22 mouse cellular contexts compared by ENCODE assay signal in the genomic region with DNA sequence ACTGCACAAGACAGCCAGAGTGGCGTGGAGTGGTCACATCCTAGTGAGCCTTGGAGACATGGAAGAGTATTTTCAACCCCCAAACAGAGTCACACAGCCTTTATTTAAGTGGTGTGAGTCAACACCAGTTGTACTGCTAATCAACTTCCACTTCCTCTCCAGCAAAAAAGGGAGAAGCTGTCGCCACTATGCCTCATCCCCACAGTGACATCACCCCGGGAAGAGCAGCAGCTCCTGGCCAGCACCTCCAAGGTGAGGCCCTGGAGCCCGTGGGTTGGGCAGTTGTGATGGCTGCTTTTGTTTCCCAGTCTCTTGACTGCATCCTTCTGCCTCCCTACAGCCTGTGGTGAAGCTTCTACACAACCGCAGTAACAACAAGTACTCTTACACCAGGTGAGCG. TPM values are rescaled to one million over a fixed set of nuclear protein-coding genes. Genes with fewer than 3 reads are reported as not detected.
DNase-seq lines count a peak whose midpoint lies in the region; ATAC-seq and TF ChIP-seq lines count a peak whose summit lies in the region.
"Had no signal": no experiment of that assay in that cellular context is flagged by ENCODE, and none has a peak within 500 bp of the region (broad histone marks: within the 10 kb centered on the region; RNA-seq: fewer than 3 reads in every experiment).

No protein-coding gene starts in this region.

- no peak for TF ChIP-seq POLR2A in MEL (IDR thresholded peaks at IDR 0.05; ENCODE audit: control insufficient read depth in 1 of 2, insufficient read depth in 1 of 2, low read depth in 1 of 2, low read length in 2 of 2, poor library complexity in 1 of 2)

- H3K27me3 ChIP-seq in lung, postnatal 0 days (replicated peaks; ENCODE audit: insufficient read depth, low read length): no peaks in the 10 kb centered on the region
- no peaks in the 10 kb centered on the region for H3K27me3 ChIP-seq in MEL (ENCODE audit: control insufficient read depth in 1 of 2, insufficient read depth in 2 of 2, low read length in 2 of 2)
- H3K27me3 ChIP-seq: forebrain, embryonic 12.5 days; heart, embryonic 15.5 days; kidney, embryonic 15.5 days; neural tube, embryonic 15.5 days had no signal

- no peaks in the 10 kb centered on the region; the same call in 1 of the 2 replicates for H3K36me3 ChIP-seq in lung, postnatal 0 days (ENCODE audit: insufficient read depth, low read length)
- peaks cover 0 to 14% of the 10 kb centered on the region in 2 experiments; a peak in 2 of 4 replicates for H3K36me3 ChIP-seq in MEL (ENCODE audit: control insufficient read depth in 1 of 2, insufficient read depth in 2 of 2, low read length in 2 of 2)

- WGBS in lung, postnatal 0 days: 50% methylated on average over 6 of the region's 6 CpGs

- no peak for TF ChIP-seq RAD21 in MEL (IDR thresholded peaks at IDR 0.05; ENCODE audit: low read depth, low read length)

- TF ChIP-seq CTCF in lung, postnatal 0 days (IDR thresholded peaks at IDR 0.05): no peak
- TF ChIP-seq CTCF in MEL (IDR thresholded peaks at IDR 0.05 in 2 of 3, conservative IDR thresholded peaks at IDR 0.05 in 1 of 3; ENCODE audit: control insufficient read depth in 1 of 3, insufficient read depth in 1 of 3, low read depth in 2 of 3, low read length in 3 of 3, poor library complexity in 1 of 3, severe bottlenecking in 1 of 3): no peak

- H3K9me3 ChIP-seq in lung, postnatal 0 days (ENCODE audit: low read length): no peaks in the 10 kb centered on the region
- no peaks in the 10 kb centered on the region for H3K9me3 ChIP-seq in MEL (replicated peaks; ENCODE audit: insufficient read depth, low read length)
- H3K9me3 ChIP-seq: forebrain, embryonic 12.5 days; G1E; heart, embryonic 15.5 days; kidney, embryonic 15.5 days; neural tube, embryonic 15.5 days had no signal

- no peak for DNase-seq in lung, postnatal 0 days (ENCODE audit: low spot score)
- DNase-seq in lung, postnatal 36 days: no peak
- peak; percentile 37 for DNase-seq in MEL (ENCODE audit: low read depth, low spot score)
- no peak for DNase-seq in thymus, postnatal 4 days
- no peak for DNase-seq in adrenal gland, postnatal 4 days (ENCODE audit: low spot score in 2 of 2)
- DNase-seq in heart, postnatal 4 days: no peak
- DNase-seq: cerebellum, postnatal 14 days; gastrocnemius, postnatal 14 days; lung, adult 18-20 months; right cerebral cortex, postnatal 14 days; spleen, adult 18-20 months had no signal

- H3K27ac ChIP-seq in lung, postnatal 0 days (ENCODE audit: low read length): no peak overlapping the region
- no peak overlapping the region for H3K27ac ChIP-seq in MEL (ENCODE audit: control insufficient read depth, low read depth, low read length)
- H3K27ac ChIP-seq: forebrain, embryonic 12.5 days; heart, embryonic 15.5 days; hindbrain, postnatal 0 days; kidney, embryonic 15.5 days; neural tube, embryonic 15.5 days had no signal

- peak; percentile 19 for ATAC-seq in lung, postnatal 0 days
- peak; percentile 77 for ATAC-seq in granulocyte monocyte progenitor cell, adult 5-6 weeks (replicated peaks; ENCODE audit: poor library complexity, severe bottlenecking)
- ATAC-seq: intestine, postnatal 0 days had no signal

- no peak overlapping the region for H3K9ac ChIP-seq in lung, postnatal 0 days (replicated peaks; ENCODE audit: low read depth)
- no peak overlapping the region for H3K9ac ChIP-seq in MEL (ENCODE audit: control insufficient read depth, low read depth, low read length, poor library complexity, severe bottlenecking)
- H3K9ac ChIP-seq: forebrain, embryonic 12.5 days; heart, embryonic 15.5 days; kidney, embryonic 15.5 days; neural tube, embryonic 15.5 days had no signal

- H3K4me1 ChIP-seq in lung, postnatal 0 days (ENCODE audit: insufficient read depth, low read depth, low read length): no peaks in the 10 kb centered on the region
- no peaks in the 10 kb centered on the region for H3K4me1 ChIP-seq in MEL (ENCODE audit: control insufficient read depth in 1 of 2, insufficient read depth in 2 of 2, low read length in 2 of 2)
- H3K4me1 ChIP-seq: heart, embryonic 15.5 days; kidney, embryonic 15.5 days had no signal

- H3K4me3 ChIP-seq in lung, postnatal 0 days (ENCODE audit: low read depth, low read length): no peak overlapping the region
- no peak overlapping the region for H3K4me3 ChIP-seq in MEL (ENCODE audit: control insufficient read depth in 1 of 2, insufficient read depth in 1 of 2, low read depth in 2 of 2, low read length in 2 of 2)
- H3K4me3 ChIP-seq: forebrain, embryonic 12.5 days; heart, embryonic 15.5 days; kidney, embryonic 15.5 days; neural tube, embryonic 15.5 days had no signal

- no peaks in the 10 kb centered on the region for H3K79me2 ChIP-seq in MEL (ENCODE audit: control insufficient read depth, insufficient read depth, low read length, poor library complexity)

- TF ChIP-seq EP300 in lung, postnatal 0 days (IDR thresholded peaks at IDR 0.05): no peak
- TF ChIP-seq EP300 in MEL (IDR thresholded peaks at IDR 0.05; ENCODE audit: low read depth in 1 of 2, low read length in 2 of 2): no peak

- H3K4me2 ChIP-seq in lung, postnatal 0 days (replicated peaks; ENCODE audit: low read depth, low read length): no peak overlapping the region
- H3K4me2 ChIP-seq: forebrain, embryonic 12.5 days; heart, embryonic 15.5 days; kidney, embryonic 15.5 days; liver, embryonic 11.5 days; neural tube, embryonic 15.5 days had no signal

TF ChIP-seq in MEL, 35 proteins besides CTCF, POLR2A, EP300 and RAD21:
- TF ChIP-seq TBP (IDR thresholded peaks at IDR 0.05; ENCODE audit: low read depth, low read length) (no peak), ETS1 (IDR thresholded peaks at IDR 0.05; ENCODE audit: low read depth, low read length) (0 out of 2 replicates have a peak, but pooled peaks have one; percentile 15)

RNA-seq across cellular contexts. Expression of a gene that starts 8.2 kb away (rescaled TPM):
- polyA plus RNA-seq in lung, postnatal 0 days (2015; fragmentation: Nextera tagmentation; extraction: Ambion mirVana): not detected in 2 replicates
- total RNA-seq in MEL (2012; rRNA removed): 0.15 TPM in 1 of 2 replicates, not detected in the other
- polyA plus RNA-seq in MEL (2012; ENCODE audit: insufficient read depth in 1 of 2, insufficient read length in 2 of 2, low read depth in 1 of 2, low replicate concordance in 2 of 2, missing spikeins in 1 of 2): under 1 TPM in 1 of 2 experiments, not detected in 1; 0.74 TPM
- total RNA-seq in granulocyte monocyte progenitor cell, adult 5-6 weeks (2014; fragmentation: Nextera tagmentation): not detected in 2 replicates
- total RNA-seq in granulocyte monocyte progenitor cell, adult 5-6 weeks (2017): not detected in 2 replicates
- 1 to 10 TPM; 3.0 to 3.7 TPM for total RNA-seq in adrenal gland, postnatal 4 days (2021)
- under 1 TPM in 1 of 2 experiments, not detected in 1; 0.36 TPM for total RNA-seq in heart, postnatal 4 days (2021)
- total RNA-seq: G1E; gastrocnemius, postnatal 14 days; hematopoietic stem cell, adult 5-6 weeks had no signal
- polyA plus RNA-seq: G1E; liver, embryonic 11.5 days; urinary bladder, adult 2 months had no signal

RNA-seq across cellular contexts. Expression of a gene that starts 9.2 kb away (rescaled TPM):
- polyA plus RNA-seq in lung, postnatal 0 days (2015; fragmentation: Nextera tagmentation; extraction: Ambion mirVana): 1.7 and 3.0 TPM in 2 replicates
- total RNA-seq in MEL (2012; rRNA removed): 0.49 and 2.0 TPM in 2 replicates
- 1 to 10 TPM in 1 of 2 experiments, not detected in 1; 6.1 TPM for polyA plus RNA-seq in MEL (2012; ENCODE audit: insufficient read depth in 1 of 2, insufficient read length in 2 of 2, low read depth in 1 of 2, low replicate concordance in 2 of 2, missing spikeins in 1 of 2)
- 3.4 and 6.4 TPM in 2 replicates for total RNA-seq in granulocyte monocyte progenitor cell, adult 5-6 weeks (2014; fragmentation: Nextera tagmentation)
- total RNA-seq in granulocyte monocyte progenitor cell, adult 5-6 weeks (2017): 0.46 and 1.4 TPM in 2 replicates
- 10 to 100 TPM; 97.6 to 97.9 TPM for total RNA-seq in adrenal gland, postnatal 4 days (2021)
- total RNA-seq in heart, postnatal 4 days (2021): 10 to 100 TPM; 18.6 to 21.2 TPM

RNA-seq across cellular contexts. Expression of a gene that starts 12.5 kb away (rescaled TPM):
- polyA plus RNA-seq in lung, postnatal 0 days (2015; fragmentation: Nextera tagmentation; extraction: Ambion mirVana): 12.1 and 14.9 TPM in 2 replicates
- 17.7 and 18.1 TPM in 2 replicates for total RNA-seq in MEL (2012; rRNA removed)
- 10 to 100 TPM in 1 of 2 experiments, not detected in 1; 26.2 TPM for polyA plus RNA-seq in MEL (2012; ENCODE audit: insufficient read depth in 1 of 2, insufficient read length in 2 of 2, low read depth in 1 of 2, low replicate concordance in 2 of 2, missing spikeins in 1 of 2)
- 12.4 and 23.1 TPM in 2 replicates for total RNA-seq in granulocyte monocyte progenitor cell, adult 5-6 weeks (2014; fragmentation: Nextera tagmentation)
- 9.7 and 10.3 TPM in 2 replicates for total RNA-seq in granulocyte monocyte progenitor cell, adult 5-6 weeks (2017)
- 10 to 100 TPM; 27.3 to 28.5 TPM for total RNA-seq in adrenal gland, postnatal 4 days (2021)
- 10 to 100 TPM; 10.4 to 10.7 TPM for total RNA-seq in heart, postnatal 4 days (2021)

RNA-seq across cellular contexts. Expression of a gene that starts 18.5 kb away (rescaled TPM):
- polyA plus RNA-seq in lung, postnatal 0 days (2015; fragmentation: Nextera tagmentation; extraction: Ambion mirVana): 42.5 and 45.0 TPM in 2 replicates
- 18.0 and 18.8 TPM in 2 replicates for total RNA-seq in MEL (2012; rRNA removed)
- polyA plus RNA-seq in MEL (2012; ENCODE audit: insufficient read depth in 1 of 2, insufficient read length in 2 of 2, low read depth in 1 of 2, low replicate concordance in 2 of 2, missing spikeins in 1 of 2): 10 to 100 TPM in 1 of 2 experiments, not detected in 1; 34.5 TPM
- total RNA-seq in granulocyte monocyte progenitor cell, adult 5-6 weeks (2014; fragmentation: Nextera tagmentation): 27.9 and 31.9 TPM in 2 replicates
- 20.0 and 26.5 TPM in 2 replicates for total RNA-seq in granulocyte monocyte progenitor cell, adult 5-6 weeks (2017)
- total RNA-seq in adrenal gland, postnatal 4 days (2021): 10 to 100 TPM; 34.9 to 39.0 TPM
- total RNA-seq in heart, postnatal 4 days (2021): 10 to 100 TPM; 12.9 to 14.7 TPM

RNA-seq across cellular contexts. Expression of a gene that starts 34.5 kb away (rescaled TPM):
- polyA plus RNA-seq in lung, postnatal 0 days (2015; fragmentation: Nextera tagmentation; extraction: Ambion mirVana): 164 and 173 TPM in 2 replicates
- 72.5 and 98.4 TPM in 2 replicates for total RNA-seq in MEL (2012; rRNA removed)
- polyA plus RNA-seq in MEL (2012; ENCODE audit: insufficient read depth in 1 of 2, insufficient read length in 2 of 2, low read depth in 1 of 2, low replicate concordance in 2 of 2, missing spikeins in 1 of 2): 100 to 1,000 TPM in 1 of 2 experiments, not detected in 1; 151 TPM
- total RNA-seq in granulocyte monocyte progenitor cell, adult 5-6 weeks (2014; fragmentation: Nextera tagmentation): 72.3 and 78.9 TPM in 2 replicates
- total RNA-seq in granulocyte monocyte progenitor cell, adult 5-6 weeks (2017): 38.2 and 63.1 TPM in 2 replicates
- 10 to 100 TPM; 86.8 to 91.0 TPM for total RNA-seq in adrenal gland, postnatal 4 days (2021)
- 10 to 100 TPM; 69.2 to 72.1 TPM for total RNA-seq in heart, postnatal 4 days (2021)

Comparison
In these comparisons a context has a peak if more than half of its experiments do, and no peak if none do; other contexts are left out.
1. RNA of a gene that starts 9.2 kb away (total RNA-seq): 97.6 to 97.9 TPM in adrenal gland, postnatal 4 days; 18.6 to 21.2 TPM in heart, postnatal 4 days, 0.46 to 6.4 TPM in granulocyte monocyte progenitor cell, adult 5-6 weeks and 0.49 to 2.0 TPM in MEL; every median in the first group is over 4 times any median in the second.